Mouse (Mus musculus) heart, postnatal 10 days (tissue): ENCODE measurements around the gene Hoxa5. TPM values are rescaled to one million over a fixed set of nuclear protein-coding genes. Genes with fewer than 3 reads are reported as not detected.

Source experiments
- DNase-seq, 2 experiments: peaks; one replicate each; pipeline ENCODE4 v3.0.0; 2021
- intact Hi-C: fragments of 180-260 bp; cut with DNase I; formaldehyde crosslinking; loops from one replicate; pipeline ENCODE4 v1.15.1; 2025
- total RNA-seq, 2 experiments: library from RNA; stranded (reverse); gene quantifications; 2 replicates each; pipeline ENCODE4 v1.2.3; 2021

Hoxa5 gene
- total RNA-seq, 2 experiments from 2014 or later, result 1.2 to 1.6 TPM

DNA sequence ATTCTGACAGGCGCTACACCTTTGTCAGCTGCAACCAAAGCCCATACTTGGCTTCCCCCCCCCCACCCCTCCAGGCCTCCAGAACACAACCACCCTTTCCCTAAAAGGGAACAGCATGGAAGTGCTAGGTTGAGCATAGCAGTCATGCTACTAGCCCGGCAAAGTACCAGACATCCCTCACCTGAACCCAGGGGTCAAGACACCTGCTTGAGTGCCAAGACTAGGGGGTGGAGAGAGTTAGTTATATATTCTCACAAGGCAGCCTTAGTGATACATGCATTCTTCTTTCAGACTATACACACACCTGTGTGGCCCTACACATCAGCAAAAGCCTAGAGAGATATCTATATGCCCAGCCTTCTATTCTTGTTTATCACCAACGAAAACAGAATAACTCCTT, 18.6 kb downstream of the Hoxa5 start:
- intact Hi-C loops, result no loop called here
- DNase-seq, result no peak

DNA sequence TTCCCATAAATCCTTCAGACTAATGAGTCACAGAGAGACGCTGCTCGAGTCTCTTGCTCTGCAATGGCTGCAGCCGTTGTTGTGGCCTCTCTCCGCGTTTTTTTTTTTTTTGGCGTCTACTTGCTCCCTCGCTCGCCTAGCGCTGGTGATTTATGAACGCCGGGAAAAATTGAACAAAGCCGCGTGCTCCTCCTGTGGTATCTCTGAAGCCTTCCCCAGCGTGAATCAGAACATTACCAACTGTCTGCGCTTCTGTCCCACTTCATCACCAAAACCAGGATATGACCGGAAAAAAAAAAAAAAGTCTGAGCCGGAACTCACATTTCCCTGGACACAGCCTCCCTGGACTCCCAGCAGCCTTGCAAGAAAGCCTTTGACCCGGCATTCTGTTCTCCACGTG, 19.2 kb downstream of the Hoxa5 start:
- intact Hi-C loops, result no loop called here
- DNase-seq, result no peak

DNA sequence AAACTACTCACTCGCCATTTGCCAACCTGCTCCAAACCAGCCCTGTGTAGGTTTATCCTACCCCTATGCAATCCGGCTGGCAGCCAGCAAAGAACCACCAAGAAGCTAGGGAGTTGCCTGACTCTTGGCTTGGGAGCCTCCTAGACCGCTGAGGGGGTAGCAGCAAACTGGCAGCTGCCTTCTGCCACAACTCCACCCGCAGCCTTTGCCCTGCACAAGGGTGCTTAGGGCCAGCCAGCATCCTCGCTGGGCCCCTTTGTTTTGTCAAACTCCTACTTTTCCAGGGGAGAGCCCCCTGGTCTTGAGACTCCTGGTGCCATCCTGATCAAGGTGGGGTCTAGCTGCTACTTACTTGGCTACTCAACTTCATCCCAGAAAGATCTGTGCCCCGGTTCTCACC, 19.7 kb downstream of the Hoxa5 start:
- intact Hi-C loops, result no loop called here
- DNase-seq, result no peak

DNA sequence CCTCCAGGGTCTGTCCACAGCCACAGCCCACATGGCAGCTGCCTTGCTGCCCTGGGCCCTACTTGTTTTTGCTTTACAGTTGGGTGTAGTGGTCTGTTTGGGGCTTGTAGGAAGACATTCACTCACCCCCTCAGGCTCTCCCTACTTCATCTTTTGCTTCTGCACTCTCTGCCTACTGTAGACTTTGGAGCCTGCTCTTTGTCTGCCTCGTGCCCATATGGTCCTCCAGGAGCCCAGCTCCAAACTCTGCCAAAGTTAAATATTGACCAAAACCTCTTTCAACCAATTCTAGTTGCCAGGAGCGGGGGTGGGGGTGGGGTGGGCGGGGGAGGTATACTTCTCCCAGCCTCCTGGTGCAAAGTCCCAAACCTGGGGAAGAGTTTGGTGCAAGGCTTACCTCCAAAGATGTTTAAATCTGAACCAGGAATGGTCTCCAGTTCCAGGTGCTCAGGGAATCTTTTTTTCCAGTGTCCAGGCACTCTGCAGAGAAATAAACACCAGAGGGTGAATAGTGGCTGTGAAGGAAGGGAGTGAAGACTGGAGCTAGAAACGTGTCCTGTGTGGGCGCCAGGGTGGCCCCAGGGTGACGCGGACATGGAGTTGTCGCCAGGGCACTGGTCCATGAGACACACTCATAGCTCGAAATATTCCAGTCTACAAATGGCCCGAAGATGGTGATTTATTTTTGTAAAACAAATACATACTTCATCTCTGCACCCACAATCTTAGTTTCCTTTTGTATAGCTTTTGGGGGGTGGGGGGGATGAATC, 20.9 kb downstream of the Hoxa5 start:
- intact Hi-C loops, result no loop called here

DNA sequence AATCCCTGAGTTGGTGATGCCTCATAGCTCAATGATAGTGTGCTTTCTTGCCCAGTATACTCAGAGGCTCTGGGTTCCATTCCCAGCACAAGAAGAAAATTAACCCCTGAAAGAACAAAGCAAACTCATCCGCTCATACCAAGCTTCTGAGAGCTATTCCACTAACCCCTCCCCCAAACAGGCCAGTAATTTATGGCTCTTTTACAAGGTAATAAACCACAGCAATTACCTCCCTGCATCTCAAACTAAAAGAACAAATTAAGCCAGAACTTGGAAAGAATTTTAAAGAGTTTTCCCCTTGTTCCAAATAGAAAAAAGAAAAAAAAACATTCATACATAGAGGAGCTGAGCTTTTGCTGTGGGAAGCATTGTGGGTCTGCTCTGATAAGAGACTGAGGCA, 21.6 kb downstream of the Hoxa5 start:
- intact Hi-C loops, result no loop called here
- no peak for DNase-seq

More for the DNA sequence above, 20.9 kb downstream of the Hoxa5 start:
- DNase-seq, result no peak

DNA sequence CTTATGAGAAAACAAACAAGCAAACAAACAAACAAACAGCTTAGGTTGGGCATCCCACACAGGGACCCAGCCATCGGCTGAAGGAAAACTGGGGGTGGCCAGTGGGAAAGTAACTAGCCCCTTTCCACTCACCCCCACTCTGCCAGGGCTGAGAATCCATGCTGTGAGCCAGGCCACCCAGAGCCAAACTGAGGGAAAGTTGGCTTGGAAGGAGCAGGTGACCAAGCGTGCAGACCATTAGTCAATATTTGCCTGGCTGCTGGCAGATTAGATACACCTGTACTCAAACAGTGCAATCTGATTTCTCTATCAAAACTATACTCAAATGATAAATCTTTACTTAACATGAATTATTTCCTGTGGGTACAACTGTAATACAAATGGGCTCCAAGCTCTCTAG, 22.4 kb downstream of the Hoxa5 start:
- intact Hi-C loops, result no loop called here
- DNase-seq, result no peak

DNA sequence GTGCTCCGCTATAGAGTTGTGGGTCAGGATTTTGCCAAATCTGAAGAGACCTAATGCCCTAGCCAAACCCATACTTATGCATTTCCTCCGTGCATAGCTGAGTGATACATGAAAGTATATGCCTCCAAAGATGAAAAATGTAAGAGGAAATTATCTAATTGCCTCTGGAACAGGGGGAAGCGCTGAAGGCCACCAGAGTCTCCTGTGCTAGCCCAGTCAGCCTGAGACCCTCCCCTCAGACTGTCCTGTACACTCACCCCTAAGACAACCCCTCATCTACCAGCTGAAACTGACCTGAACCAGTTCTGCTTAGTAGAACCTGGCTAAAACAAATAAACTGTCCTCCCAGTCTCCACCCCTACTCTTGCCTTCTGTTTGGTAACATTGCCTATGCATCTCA, 23.7 kb downstream of the Hoxa5 start:
- no peak for DNase-seq
- intact Hi-C loops, result no loop called here

DNA sequence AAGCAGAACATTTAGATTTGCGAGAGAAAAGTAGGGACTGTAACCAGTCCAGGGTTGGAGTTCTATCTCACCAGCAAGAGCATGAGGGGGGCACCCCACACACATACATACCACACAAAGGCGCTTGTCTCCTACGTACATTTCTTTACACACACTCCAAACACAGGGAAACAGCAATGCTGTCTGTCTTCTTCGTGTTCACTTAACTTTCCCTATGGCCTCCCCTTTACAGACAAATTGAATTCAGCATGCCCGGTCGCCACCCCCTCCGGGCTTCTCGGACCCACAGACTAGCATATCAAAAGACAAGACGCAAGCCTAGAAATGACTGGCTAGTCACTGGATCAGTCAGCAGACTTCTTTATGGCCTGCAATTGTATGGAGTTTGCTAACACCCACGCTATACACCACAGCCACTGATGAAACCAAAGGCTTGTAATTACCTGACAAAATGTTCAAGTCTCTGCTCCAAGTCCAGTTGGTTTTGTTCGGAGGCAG, 24.1 kb downstream of the Hoxa5 start:
- intact Hi-C loops, result no loop called here
- DNase-seq, result no peak

DNA sequence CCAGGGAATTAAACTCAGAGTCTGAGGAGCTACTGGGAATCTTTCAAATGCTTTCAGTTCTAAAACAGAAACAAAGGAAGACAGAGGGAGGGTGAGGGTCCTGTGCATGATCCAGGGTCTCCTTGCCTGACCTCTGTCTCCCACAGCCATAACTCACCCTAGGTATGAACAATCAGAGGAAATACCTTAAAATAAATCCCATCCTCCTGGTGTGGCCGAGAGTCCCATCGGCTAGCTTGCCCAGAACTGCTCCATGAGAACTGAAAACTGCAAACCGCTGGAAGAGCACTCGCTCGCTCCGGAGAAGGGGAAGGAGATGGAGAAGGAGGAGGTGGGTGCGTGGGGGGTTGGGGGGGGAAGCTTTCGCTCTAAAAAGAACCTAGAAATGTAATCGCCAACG, 24.7 kb downstream of the Hoxa5 start:
- intact Hi-C loops, result no loop called here
- no peak for DNase-seq

DNA sequence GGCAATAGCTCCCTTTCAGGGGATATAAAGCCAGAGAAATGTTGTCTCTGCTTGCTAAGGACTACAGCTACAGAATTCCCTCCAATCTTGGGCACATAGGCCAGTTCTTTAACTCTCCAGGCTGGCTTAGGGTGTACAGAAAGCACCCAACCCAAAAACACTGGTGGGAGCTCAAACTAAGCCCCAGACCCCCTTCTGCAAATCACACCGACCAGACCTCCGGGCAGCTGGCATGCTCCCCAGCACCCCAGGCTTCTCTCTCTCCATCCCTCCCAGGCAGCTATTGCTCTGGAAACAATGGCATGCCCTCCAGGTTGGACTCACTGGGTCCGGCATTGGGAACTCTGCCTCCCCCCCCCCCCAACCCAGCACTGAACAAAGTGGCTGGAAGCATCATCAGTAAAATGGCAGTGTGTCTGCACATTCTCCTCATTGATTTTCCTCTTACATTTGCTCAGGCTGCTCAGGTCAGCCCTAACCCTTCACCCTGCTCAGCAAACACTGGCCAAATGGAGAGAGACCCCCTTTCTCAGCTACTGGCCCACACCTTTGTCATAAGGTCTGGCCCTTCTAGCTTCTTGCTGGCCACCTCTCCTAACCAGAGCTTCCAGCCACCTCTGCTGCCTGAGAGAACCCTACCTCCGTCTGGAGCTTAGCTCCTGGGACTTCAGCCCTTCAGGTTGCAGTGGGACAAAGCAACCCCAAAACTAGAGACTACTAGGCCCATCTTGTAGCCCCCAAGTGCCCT, 25.3 kb downstream of the Hoxa5 start:
- no peak for DNase-seq
- intact Hi-C loops, result no loop called here

DNA sequence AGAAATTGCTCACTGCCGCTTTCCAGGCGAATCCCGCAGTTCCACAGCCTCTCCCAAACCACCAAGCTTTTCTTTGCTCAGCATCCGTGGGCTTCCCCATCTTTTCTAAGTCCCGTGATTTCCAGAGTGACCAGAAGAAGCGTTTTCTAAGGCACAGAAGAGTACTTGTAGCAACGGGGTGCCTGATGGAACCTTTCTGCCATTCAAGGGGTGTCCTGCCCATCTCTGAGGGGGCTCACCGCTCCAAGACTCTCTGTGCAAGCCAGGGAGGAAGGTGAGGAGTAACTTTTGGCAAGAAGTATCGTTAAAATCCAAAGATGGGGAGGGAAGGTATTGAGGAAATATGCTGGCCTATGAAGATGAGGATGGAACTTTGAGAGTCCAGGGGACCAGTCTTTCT, 26.6 kb downstream of the Hoxa5 start:
- no peak for DNase-seq
- intact Hi-C loops, result no loop called here

DNA sequence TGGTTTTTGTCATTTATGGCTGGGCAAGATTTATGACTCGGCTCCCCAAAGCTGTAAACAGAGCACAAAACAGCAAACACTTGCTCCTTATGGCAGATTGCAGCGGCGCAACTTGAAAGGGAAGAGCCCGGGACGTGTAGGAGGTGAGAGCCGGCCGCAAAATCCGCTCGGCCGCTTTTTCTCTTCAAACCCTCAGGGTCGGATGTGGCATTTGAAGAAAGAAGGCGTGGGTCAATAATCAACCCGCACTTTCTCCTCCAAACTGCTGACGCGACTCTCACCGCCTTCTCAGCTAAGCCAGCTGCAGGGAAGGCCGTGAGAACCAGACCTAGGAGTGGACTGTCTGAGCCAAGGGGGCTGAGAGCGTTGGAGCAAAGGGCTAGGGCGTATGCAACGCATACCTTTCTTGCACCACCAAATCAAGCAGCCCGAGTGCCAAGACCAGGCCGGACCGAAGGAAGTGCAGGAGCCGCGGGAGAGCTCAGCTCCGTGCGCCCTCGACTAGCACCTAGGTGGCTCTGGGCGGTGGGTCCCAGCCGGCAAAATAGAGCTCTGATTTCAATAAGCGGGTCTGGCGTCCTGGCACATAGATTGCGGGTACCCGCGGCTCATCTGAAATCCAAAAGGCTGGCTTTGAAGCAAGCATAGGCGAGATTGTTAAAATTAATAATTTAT, 27.2 kb downstream of the Hoxa5 start, which contains the start of gene 5730596B20Rik:
TSS of gene 5730596B20Rik (plus strand) at position 438 of the 675 bp plus-strand sequence.
- DNase-seq, result no peak
- intact Hi-C loops, result no loop called here

DNA sequence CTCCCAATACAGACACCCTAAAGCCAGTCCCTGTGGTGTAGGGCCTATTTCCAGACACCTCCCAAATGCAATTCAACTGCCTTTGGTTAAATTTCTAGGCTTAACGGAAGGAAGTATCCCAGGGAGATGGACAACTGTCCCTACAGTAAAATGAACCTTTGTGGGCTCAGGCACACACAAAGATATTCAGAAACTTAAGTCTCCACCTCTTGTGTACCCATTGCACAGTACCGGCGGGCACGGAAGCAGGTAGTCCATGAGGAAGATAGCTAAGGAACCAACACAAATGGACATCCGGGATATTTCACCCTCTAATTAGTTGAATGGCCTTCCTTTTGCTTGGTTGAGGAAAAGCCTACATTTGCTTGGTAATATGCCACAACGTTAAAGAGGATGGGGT, 28.0 kb downstream of the Hoxa5 start:
- intact Hi-C loops, result no loop called here
- DNase-seq, result no peak

DNA sequence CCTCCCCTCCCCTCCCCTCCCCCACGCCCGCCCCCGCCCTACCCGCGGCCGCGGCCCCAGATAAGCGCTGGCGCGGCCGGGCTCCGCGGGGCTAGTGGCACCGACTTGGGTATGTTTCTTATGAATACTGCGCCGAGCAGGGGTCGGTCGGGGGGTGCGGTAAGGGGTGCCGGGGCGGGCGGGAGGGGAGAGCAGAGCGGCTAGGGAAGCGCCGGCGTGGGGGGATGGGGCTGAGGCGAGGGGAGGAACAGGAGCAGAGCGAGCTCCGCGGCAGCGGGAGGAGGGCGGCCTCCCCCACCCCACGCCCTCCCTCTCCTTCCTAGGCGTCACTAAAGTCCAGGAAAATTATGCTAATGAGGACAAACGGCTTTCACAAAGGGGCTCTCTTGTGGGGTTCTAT, 28.5 kb downstream of the Hoxa5 start:
- DNase-seq, result no peak
- intact Hi-C loops, result no loop called here

DNA sequence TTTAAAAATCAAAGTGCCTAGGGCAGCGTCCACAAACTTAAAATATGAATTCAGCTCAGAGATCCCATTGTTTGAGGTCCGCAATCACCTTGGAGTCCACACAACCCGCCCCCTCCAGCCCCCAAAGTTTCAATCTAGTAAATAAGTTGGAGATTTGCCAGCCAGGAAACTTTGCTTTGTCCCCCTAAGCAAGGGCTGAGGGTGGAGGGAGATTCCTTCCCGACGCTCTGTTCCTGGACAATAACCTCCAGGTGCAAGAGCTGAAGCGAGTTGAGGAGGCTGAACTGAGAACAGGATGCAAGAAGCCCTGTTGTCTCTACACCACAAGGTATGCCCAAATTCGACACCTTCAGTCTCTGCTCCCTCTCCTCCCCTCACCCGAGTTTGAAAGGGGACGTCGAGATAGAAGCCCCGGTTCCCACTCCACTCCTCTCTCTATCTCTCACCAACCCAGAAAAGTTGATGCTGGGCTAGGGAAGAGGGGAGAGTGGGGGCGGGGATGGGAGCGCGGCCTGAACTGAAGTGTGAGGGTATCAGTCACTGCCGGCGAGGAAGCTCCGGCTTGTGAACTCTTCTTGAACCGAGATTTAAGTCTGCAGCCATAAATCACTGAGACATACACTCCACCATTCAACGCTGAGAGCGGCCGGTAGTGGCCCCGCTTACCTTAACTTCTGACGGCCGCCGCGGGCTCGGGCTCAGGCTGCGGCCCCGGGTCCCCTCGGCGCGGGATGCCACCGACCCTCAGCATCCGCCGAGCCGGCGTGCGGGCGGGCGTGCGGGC, 29.2 kb downstream of the Hoxa5 start:
- no peak for DNase-seq
- intact Hi-C loops, result no loop called here

DNA sequence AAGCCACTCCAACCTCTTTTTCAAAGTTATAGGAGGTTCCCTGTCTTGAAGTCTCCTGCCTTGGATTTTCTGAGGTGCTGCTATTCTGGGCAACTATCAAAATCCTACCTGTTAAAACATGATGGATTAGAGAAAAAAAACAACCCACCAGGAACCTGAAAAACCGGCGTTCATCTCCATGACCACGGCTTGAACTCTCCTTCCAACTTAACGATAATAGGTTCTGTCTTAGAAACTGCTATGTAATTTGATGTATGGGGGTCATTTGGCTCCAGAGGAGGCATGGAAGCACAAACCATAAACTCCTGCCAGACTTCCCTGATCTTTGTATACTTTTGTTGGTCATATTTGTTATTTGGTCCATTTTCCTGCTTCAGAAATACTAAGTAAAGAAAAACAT, 30.7 kb downstream of the Hoxa5 start:
- intact Hi-C loops, result no loop called here
- no peak for DNase-seq

DNA sequence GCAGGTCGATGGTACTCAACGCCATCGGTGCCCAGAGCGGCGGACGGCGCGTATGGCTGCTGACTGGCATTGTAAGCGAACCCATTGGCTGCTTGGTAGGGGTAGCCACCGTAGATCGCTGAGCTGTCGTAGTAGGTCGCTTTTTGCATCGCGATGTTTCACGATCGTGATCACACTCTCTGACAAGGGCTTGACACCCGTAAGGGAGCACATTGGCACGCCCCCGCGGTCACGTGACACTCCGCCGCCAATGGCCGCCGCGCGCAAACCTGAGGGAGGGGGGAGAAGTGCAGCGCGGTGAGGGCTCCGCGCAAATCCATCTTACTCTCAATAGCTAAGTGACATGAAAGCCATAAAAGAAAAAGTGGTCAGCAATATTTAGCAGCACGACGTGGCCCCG, 31.9 kb downstream of the Hoxa5 start:
- intact Hi-C loops, result no loop called here
- peak; percentile 64 to 69 for DNase-seq

DNA sequence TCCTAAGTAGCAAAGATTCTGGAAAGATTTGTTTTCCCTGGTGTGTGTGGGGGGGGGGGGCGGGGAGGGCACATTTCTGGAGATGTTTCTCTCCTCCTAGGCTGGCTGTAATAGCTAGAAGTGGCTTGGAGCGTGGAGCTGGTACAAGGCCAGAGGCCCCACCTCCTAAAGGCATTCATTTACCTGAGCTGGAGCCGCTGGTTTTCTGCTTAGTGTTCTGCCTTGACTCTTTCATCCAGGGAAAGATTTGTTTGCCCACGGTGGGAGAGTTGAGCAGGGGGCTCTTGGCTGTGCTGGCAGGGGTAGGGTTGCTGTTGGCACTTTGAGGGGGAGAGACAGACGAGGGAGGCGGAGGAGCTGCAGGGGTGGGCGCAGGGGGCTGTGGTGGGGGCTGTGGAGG, 32.4 kb downstream of the Hoxa5 start:
- no peak for DNase-seq
- intact Hi-C loops, result no loop called here

DNA sequence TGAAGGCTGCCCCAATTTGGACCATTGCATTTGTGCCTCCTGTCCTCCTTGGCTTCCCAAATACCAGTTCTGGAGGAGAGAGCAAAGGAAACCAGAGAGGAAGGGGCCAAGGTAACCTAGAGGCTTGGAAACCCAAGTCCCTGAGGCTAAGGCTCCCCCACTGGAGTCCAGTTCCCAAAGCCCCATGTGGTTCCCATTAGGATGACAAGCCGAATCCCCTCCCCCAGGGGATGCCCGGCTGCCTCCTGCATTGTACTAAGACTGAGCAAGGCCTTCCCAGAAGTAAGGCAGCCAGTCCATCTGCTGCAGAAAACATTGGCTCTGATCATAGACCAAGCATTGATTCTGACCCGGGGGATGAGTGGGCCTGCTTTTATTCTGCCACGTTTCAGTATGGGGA, 33.1 kb downstream of the Hoxa5 start:
- DNase-seq, result no peak
- intact Hi-C loops, result no loop called here

DNA sequence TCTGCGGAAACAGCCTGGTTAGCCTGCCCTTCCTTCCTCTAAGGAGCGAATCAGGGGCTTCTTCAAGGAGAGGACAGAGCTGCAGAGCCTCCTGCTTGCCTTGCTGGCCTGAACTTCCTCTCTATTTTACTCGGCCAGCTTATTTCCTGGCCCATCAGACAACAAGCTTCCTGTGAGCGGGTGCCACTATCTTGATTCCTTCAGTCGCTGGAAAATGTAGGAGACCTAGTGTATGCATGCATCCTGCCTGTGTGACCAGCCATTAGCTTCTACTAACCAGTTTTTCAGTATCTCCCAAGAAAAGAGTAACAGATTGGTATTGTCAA, 33.5 kb downstream of the Hoxa5 start:
- intact Hi-C loops, result no loop called here
- no peak for DNase-seq
